Mouse (Mus musculus) heart, embryonic 13.5 days (tissue): ENCODE measurements around the gene Scyl1. TPM values are rescaled to one million over a fixed set of nuclear protein-coding genes. Genes with fewer than 3 reads are reported as not detected.
A peak's percentile ranks its signal among the peaks of the same experiment; 100 is the strongest.

Experiments used
- ATAC-seq: fragments of 200-750 bp; cut with Nextera tagmentation; 2 replicates; pipeline ENCODE4 v1.8.0; 2017; ENCODE audit warnings: moderate TSS enrichment; ENCODE audit not compliant: insufficient number of reproducible peaks, low FRiP score, low TSS enrichment; ENCODE audit errors: extremely low read depth
- H3K27ac ChIP-seq: fragments of 300-500 bp; sonication (generic); replicated peaks from 2 replicates; pipeline ENCODE4 v1.5.1; 2015; ENCODE audit warnings: moderate library complexity, mild to moderate bottlenecking, inconsistent platforms
- H3K27me3 ChIP-seq: fragments of 300-500 bp; sonication (generic); replicated peaks from 2 replicates; pipeline ENCODE4 v1.6.1; 2015; ENCODE audit warnings: mild to moderate bottlenecking, inconsistent platforms
- H3K36me3 ChIP-seq: fragments of 300-500 bp; sonication (generic); 2 replicates; pipeline ENCODE4 v1.6.1; 2015; ENCODE audit warnings: mild to moderate bottlenecking, inconsistent platforms
- H3K4me1 ChIP-seq: fragments of 300-500 bp; sonication (generic); 2 replicates; pipeline ENCODE4 v1.6.1; 2015; ENCODE audit warnings: inconsistent platforms
- H3K4me2 ChIP-seq: fragments of 300-500 bp; sonication (generic); 2 replicates; pipeline ENCODE4 v1.6.1; 2015; ENCODE audit warnings: inconsistent platforms, mild to moderate bottlenecking, moderate library complexity
- H3K4me3 ChIP-seq: fragments of 300-500 bp; sonication (generic); 2 replicates; pipeline ENCODE4 v1.5.1; 2015; ENCODE audit warnings: moderate library complexity, mild to moderate bottlenecking, inconsistent platforms
- H3K9ac ChIP-seq: fragments of 300-500 bp; sonication (generic); 2 replicates; pipeline ENCODE4 v1.6.1; 2015; ENCODE audit warnings: inconsistent platforms, mild to moderate bottlenecking, moderate library complexity
- H3K9me3 ChIP-seq: fragments of 300-500 bp; sonication (generic); 2 replicates; pipeline ENCODE4 v1.6.1; 2016; ENCODE audit warnings: inconsistent platforms
- WGBS: fragments of 180-500 bp; shearing (Covaris S2); methylation state at CpG from one replicate; pipeline ENCODE4 v1.1.7; 2015; ENCODE audit warnings: mixed read lengths; 5-methylcytosine and 5-hydroxymethylcytosine counted together
- polyA plus RNA-seq: library from polyadenylated mRNA; unstranded; fragments of >200 nt; fragmentation: Nextera tagmentation; extraction: Ambion mirVana; gene quantifications from 2 replicates; pipeline ENCODE4 v1.2.1, GENCODE M21; 2015

Scyl1 gene
- polyA plus RNA-seq, 1 experiment from 2014 or later = 55.8 TPM

- H3K9me3 ChIP-seq = no peaks in the 10 kb centered on the region
- under 1% methylated on average over 25 of the region's 25 CpGs for WGBS
- ATAC-seq = no peak
These were observed 31.0 kb upstream of the Scyl1 start for GRCm38 (mm10) chr19:5802011-5802786.

GRCm38 (mm10) chr19:5801432-5801964 is 30.3 kb upstream of the Scyl1 start:
- Histone ChIP-seq H3K27ac (peak overlapping the region; percentile 100), H3K4me1 (peaks cover 45% of the 10 kb centered on the region), H3K36me3 (peaks cover 38% of the 10 kb centered on the region), H3K4me3 (peak overlapping the region; percentile 95), H3K9me3 (no peaks in the 10 kb centered on the region), H3K9ac (peak overlapping the region; percentile 100), H3K27me3 (no peaks in the 10 kb centered on the region), H3K4me2 (peak overlapping the region; percentile 84)
- under 1% methylated on average over 3 of the region's 3 CpGs for WGBS
- ATAC-seq = no peak

More at GRCm38 (mm10) chr19:5802011-5802786, 31.0 kb upstream of the Scyl1 start:
- Histone ChIP-seq H3K4me2 (peak overlapping the region; percentile 84), H3K9ac (peak overlapping the region; percentile 100), H3K4me1 (peaks cover 45% of the 10 kb centered on the region), H3K27me3 (no peaks in the 10 kb centered on the region), H3K36me3 (peaks cover 31% of the 10 kb centered on the region), H3K4me3 (peak overlapping the region; percentile 95), H3K27ac (peak overlapping the region; percentile 100)

DNA sequence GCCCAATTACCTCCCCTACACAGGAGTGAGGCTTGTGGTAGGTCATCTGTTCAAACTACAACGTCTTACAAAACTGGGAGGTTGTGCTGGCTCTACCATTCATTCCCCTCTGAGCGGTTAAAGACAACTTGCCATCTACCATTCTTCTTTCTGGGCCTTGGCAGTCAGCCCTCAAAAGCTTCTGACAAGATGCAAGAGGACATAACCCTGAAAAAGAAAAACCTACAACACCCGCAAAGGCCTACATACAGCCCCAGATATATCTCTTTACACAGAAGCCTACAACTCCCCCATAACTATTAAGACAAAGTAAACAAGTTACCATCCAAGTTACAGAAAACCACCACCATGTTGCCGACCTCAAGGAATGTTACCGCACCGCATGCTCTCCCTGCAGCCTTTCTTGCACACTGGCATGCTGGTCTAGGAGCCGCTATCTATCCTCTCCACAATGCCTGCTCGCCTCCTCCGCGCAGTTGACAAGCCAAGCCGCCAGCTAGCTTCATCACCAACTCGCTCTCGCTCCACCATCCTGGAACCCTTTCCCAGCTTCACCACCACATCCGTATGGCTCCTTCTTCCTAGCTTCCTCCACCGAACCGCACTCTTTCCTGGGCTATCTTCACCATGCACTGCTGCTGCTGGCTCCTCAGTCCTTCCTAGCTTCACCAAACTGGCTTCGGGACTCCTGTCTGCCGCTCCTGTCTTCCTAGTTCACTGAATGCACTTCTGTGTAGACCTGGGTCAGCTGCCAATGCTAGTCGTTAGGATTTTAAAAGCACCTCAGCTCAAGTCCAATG is 29.6 kb upstream of the Scyl1 start:
- under 1% methylated on average over 19 of the region's 19 CpGs for WGBS
- Histone ChIP-seq H3K4me2 (peak overlapping the region; percentile 84), H3K4me3 (peak overlapping the region; percentile 95), H3K9me3 (no peaks in the 10 kb centered on the region), H3K27me3 (no peaks in the 10 kb centered on the region), H3K9ac (peak overlapping the region; percentile 100), H3K4me1 (peaks cover 45% of the 10 kb centered on the region), H3K36me3 (peaks cover 45% of the 10 kb centered on the region), H3K27ac (peak overlapping the region; percentile 100)
- ATAC-seq = no peak

DNA sequence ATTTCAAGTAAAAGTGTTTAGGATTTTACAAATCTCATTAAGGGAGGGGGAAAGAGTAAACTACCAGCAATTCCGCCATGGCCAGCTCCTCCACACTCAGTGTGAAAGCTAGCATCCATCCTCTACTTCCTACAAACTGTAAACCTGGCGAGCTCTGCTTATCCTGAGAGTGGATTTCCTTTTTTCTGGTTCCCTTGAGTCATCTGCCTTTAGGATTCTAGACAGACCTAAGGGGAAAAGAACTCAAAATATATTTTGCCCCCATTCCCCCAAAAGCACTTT is 29.1 kb upstream of the Scyl1 start:
- no peak for ATAC-seq
- Histone ChIP-seq H3K4me2 (peak overlapping the region; percentile 84), H3K36me3 (peaks cover 50% of the 10 kb centered on the region), H3K27ac (peak overlapping the region; percentile 100), H3K9me3 (no peaks in the 10 kb centered on the region), H3K4me1 (peaks cover 45% of the 10 kb centered on the region), H3K4me3 (peak overlapping the region; percentile 95), H3K9ac (peak overlapping the region; percentile 100), H3K27me3 (no peaks in the 10 kb centered on the region)
- 0% methylated on average over 2 of the region's 2 CpGs for WGBS

GRCm38 (mm10) chr19:5799566-5800349 is 28.5 kb upstream of the Scyl1 start:
- Histone ChIP-seq H3K9me3 (no peaks in the 10 kb centered on the region), H3K4me1 (peaks cover 45% of the 10 kb centered on the region), H3K4me2 (peak overlapping the region; percentile 84), H3K9ac (peak overlapping the region; percentile 100), H3K4me3 (peak overlapping the region; percentile 95), H3K27ac (peak overlapping the region; percentile 100), H3K27me3 (no peaks in the 10 kb centered on the region), H3K36me3 (peaks cover 56% of the 10 kb centered on the region)
- ATAC-seq = no peak
- under 1% methylated on average over 10 of the region's 10 CpGs for WGBS

GRCm38 (mm10) chr19:5798700-5799479 is 27.7 kb upstream of the Scyl1 start:
- WGBS = 0% methylated on average over 7 of the region's 7 CpGs
- Histone ChIP-seq H3K4me2 (peak overlapping the region; percentile 84), H3K27ac (peak overlapping the region; percentile 83), H3K36me3 (peaks cover 56% of the 10 kb centered on the region), H3K4me3 (peak overlapping the region; percentile 95), H3K9ac (peak overlapping the region; percentile 100), H3K4me1 (peaks cover 43% of the 10 kb centered on the region), H3K9me3 (no peaks in the 10 kb centered on the region), H3K27me3 (no peaks in the 10 kb centered on the region)
- no peak for ATAC-seq

DNA sequence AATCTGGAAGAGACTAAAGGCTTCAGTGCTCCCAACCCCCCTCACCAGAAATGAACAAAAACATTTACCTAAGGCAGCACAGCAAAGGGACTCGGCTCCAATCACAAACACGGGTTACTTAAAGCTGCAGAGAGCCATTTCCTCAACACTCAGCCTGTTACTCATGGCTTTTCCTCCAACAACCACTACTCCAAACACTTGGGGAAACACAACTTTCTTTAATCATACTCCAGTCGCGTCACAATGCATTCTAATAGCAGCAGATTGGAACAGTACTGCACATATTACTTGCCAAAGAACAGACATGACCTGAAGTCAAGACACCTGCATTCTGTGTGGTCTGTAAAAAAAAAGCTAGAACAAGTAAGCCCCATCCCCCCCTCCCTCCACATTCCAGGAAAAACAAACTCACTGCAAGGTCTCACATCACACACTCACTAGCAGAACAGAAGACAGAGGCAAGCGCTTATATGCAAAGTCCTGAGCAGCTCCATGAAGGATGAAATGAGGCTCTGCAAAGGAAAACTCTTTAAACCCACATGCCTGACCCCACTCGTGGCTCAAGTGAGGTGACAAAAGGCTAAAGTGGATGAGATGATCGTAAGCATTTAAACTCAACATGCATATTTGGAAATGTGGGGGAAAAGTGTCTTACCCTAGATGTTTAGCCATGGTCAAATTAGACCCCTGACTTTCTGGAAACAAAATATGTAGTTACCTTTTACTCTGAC is 26.3 kb upstream of the Scyl1 start:
- Histone ChIP-seq H3K4me2 (peak overlapping the region; percentile 84), H3K27me3 (no peaks in the 10 kb centered on the region), H3K9ac (peak overlapping the region; percentile 100), H3K36me3 (peaks cover 56% of the 10 kb centered on the region), H3K27ac (peak overlapping the region; percentile 77), H3K4me3 (peak overlapping the region; percentile 95), H3K9me3 (no peaks in the 10 kb centered on the region), H3K4me1 (peaks cover 39% of the 10 kb centered on the region)
- WGBS = 12% methylated on average over 7 of the region's 7 CpGs
- ATAC-seq = no peak

DNA sequence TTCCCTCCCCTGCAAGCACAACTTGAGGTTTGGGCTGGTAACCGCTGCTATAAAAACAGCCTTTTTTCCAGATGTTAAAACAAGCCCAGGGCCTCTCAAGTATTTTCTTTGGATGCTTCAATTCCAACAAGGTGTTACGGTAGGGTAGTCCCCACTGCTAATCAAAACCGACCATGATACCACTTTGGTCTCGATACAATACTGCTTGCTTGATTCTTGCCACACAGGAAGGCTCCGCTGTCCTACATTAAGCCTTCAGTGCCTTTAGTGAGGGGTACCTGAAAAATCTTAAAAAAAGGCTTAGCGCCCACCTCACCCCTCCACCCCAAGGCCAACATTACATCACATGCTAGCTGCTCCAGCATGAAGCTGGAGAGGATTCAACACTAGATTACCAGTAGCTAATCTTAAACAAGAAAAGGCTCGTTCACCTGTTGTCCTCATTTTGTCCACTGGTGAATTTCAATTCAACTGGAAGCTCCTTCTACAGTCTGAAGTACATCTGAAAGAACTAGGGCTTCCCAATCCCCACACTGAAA is 25.4 kb upstream of the Scyl1 start:
- Histone ChIP-seq H3K4me2 (peak overlapping the region; percentile 84), H3K9ac (peak overlapping the region; percentile 100), H3K36me3 (peaks cover 56% of the 10 kb centered on the region), H3K27ac (peak overlapping the region; percentile 77), H3K4me1 (peaks cover 39% of the 10 kb centered on the region), H3K9me3 (no peaks in the 10 kb centered on the region), H3K4me3 (peak overlapping the region; percentile 95), H3K27me3 (no peaks in the 10 kb centered on the region)
- WGBS = 51% methylated on average over 7 of the region's 7 CpGs
- ATAC-seq = no peak

- no peak for ATAC-seq
- H3K27me3 ChIP-seq = no peaks in the 10 kb centered on the region
- H3K9ac ChIP-seq = peak overlapping the region; percentile 100
- H3K4me2 ChIP-seq = peak overlapping the region; percentile 84
- peak overlapping the region; percentile 77 for H3K27ac ChIP-seq
- H3K9me3 ChIP-seq = no peaks in the 10 kb centered on the region
- WGBS = 58% methylated on average over 11 of the region's 11 CpGs
- H3K36me3 ChIP-seq = peaks cover 56% of the 10 kb centered on the region
- H3K4me1 ChIP-seq = peaks cover 39% of the 10 kb centered on the region
- H3K4me3 ChIP-seq = peak overlapping the region; percentile 95
These were observed 24.7 kb upstream of the Scyl1 start for GRCm38 (mm10) chr19:5795668-5796572.
